Mouse (Mus musculus) left cerebral cortex, adult 2 months (tissue): ENCODE measurements around the gene Dnah5. TPM values are rescaled to one million over a fixed set of nuclear protein-coding genes. Genes with fewer than 3 reads are reported as not detected.

Experiments used
- DNase-seq, 2 experiments: peaks; one replicate each; pipeline ENCODE4 v3.0.0; 2021 to 2022; ENCODE audit warnings: low spot score in 2 of 2, mixed read lengths in 1 of 2; ENCODE audit errors: extremely low spot score in 1 of 2
- H3K27ac ChIP-seq: fragments of 200-600 bp; 2 replicates; pipeline ENCODE4 v1.8.1; 2022
- H3K4me3 ChIP-seq: fragments of 200-600 bp; 2 replicates; pipeline ENCODE4 v1.8.1; 2022
- CTCF ChIP-seq: fragments of 200-600 bp; IDR thresholded peaks from 2 replicates; pipeline ENCODE4 v1.8.1; 2022; ENCODE audit warnings: antibody characterized with exemption, mild to moderate bottlenecking, moderate library complexity
- intact Hi-C: fragments of 180-260 bp; cut with DNase I; formaldehyde crosslinking; loops from one replicate; pipeline ENCODE4 v1.15.1; 2025
- total RNA-seq, 2 experiments: library from RNA; stranded (reverse); gene quantifications; 2 replicates each; pipeline ENCODE4 v1.2.3; 2021

The Dnah5 gene
- total RNA-seq, 2 experiments from 2014 or later = 2.8 to 3.6 TPM

- no peak overlapping the region; the same call in 1 of the 2 replicates for H3K4me3 ChIP-seq
- H3K27ac ChIP-seq = no peak overlapping the region
- TF ChIP-seq CTCF = peak; percentile 97
- intact Hi-C loops = no loop called here
- peak; percentile 70 to 80 for DNase-seq
These were observed 15.8 kb upstream of the Dnah5 start for GRCm38 (mm10) chr15:28187472-28188360.

- intact Hi-C loops = no loop called here
These were observed 15.1 kb upstream of the Dnah5 start for GRCm38 (mm10) chr15:28188361-28189011.

GRCm38 (mm10) chr15:28189668-28190067 is 13.9 kb upstream of the Dnah5 start:
- H3K4me3 ChIP-seq = no peak overlapping the region
- no peak overlapping the region for H3K27ac ChIP-seq
- DNase-seq = no peak
- intact Hi-C loops = no loop called here
- TF ChIP-seq CTCF = peak; percentile 2

More at GRCm38 (mm10) chr15:28188361-28189011, 15.1 kb upstream of the Dnah5 start:
- no peak overlapping the region for H3K27ac ChIP-seq
- TF ChIP-seq CTCF = no peak
- no peak for DNase-seq
- H3K4me3 ChIP-seq = no peak overlapping the region

- TF ChIP-seq CTCF = peak; percentile 27
- no peak overlapping the region for H3K27ac ChIP-seq
- no peak for DNase-seq
- no peak overlapping the region for H3K4me3 ChIP-seq
- intact Hi-C loops = no loop called here
These were observed 4.9 kb upstream of the Dnah5 start for GRCm38 (mm10) chr15:28198609-28199008.

- no peak overlapping the region for H3K27ac ChIP-seq
- DNase-seq = no peak
- intact Hi-C loops = no loop called here
- H3K4me3 ChIP-seq = no peak overlapping the region
- no peak for TF ChIP-seq CTCF
These were observed 1.1 kb downstream of the Dnah5 start for GRCm38 (mm10) chr15:28204626-28205025.

- intact Hi-C loops = no loop called here
- no peak overlapping the region for H3K27ac ChIP-seq
- DNase-seq = no peak
- no peak for TF ChIP-seq CTCF
- no peak overlapping the region for H3K4me3 ChIP-seq
These were observed 4.0 kb downstream of the Dnah5 start for GRCm38 (mm10) chr15:28207545-28207944.

GRCm38 (mm10) chr15:28213057-28213456 is 9.5 kb downstream of the Dnah5 start:
- Histone ChIP-seq H3K27ac (no peak overlapping the region), H3K4me3 (no peak overlapping the region)
- TF ChIP-seq CTCF = no peak
- no peak for DNase-seq
- intact Hi-C loops = no loop called here

GRCm38 (mm10) chr15:28216358-28216757 is 12.8 kb downstream of the Dnah5 start:
- DNase-seq = no peak
- no peak for TF ChIP-seq CTCF
- intact Hi-C loops = no loop called here
- Histone ChIP-seq H3K4me3 (no peak overlapping the region), H3K27ac (no peak overlapping the region)

- H3K27ac ChIP-seq = no peak overlapping the region
- no peak overlapping the region for H3K4me3 ChIP-seq
- intact Hi-C loops = no loop called here
- DNase-seq = no peak
- no peak for TF ChIP-seq CTCF
These were observed 23.8 kb downstream of the Dnah5 start for GRCm38 (mm10) chr15:28227316-28227715.

GRCm38 (mm10) chr15:28260250-28260649 is 56.7 kb downstream of the Dnah5 start:
- no peak for TF ChIP-seq CTCF
- intact Hi-C loops = no loop called here
- no peak for DNase-seq
- H3K4me3 ChIP-seq = no peak overlapping the region
- H3K27ac ChIP-seq = no peak overlapping the region

GRCm38 (mm10) chr15:28299438-28299837 is 95.9 kb downstream of the Dnah5 start:
- H3K27ac ChIP-seq = no peak overlapping the region
- DNase-seq = no peak
- no peak for TF ChIP-seq CTCF
- intact Hi-C loops = no loop called here
- H3K4me3 ChIP-seq = no peak overlapping the region

GRCm38 (mm10) chr15:28307131-28307530 is 103.6 kb downstream of the Dnah5 start:
- no peak for TF ChIP-seq CTCF
- no peak for DNase-seq
- intact Hi-C loops = no loop called here
- Histone ChIP-seq H3K4me3 (no peak overlapping the region), H3K27ac (no peak overlapping the region)
